Mouse (Mus musculus) heart, postnatal 10 days (tissue): ENCODE measurements around the gene Acss3. TPM values are rescaled to one million over a fixed set of nuclear protein-coding genes. Genes with fewer than 3 reads are reported as not detected.
A peak's percentile ranks its signal among the peaks of the same experiment; 100 is the strongest.

Source experiments
- DNase-seq, 2 experiments: peaks; one replicate each; pipeline ENCODE4 v3.0.0; 2021
- intact Hi-C: fragments of 180-260 bp; cut with DNase I; formaldehyde crosslinking; loops from one replicate; pipeline ENCODE4 v1.15.1; 2025
- total RNA-seq, 2 experiments: library from RNA; stranded (reverse); gene quantifications; 2 replicates each; pipeline ENCODE4 v1.2.3; 2021

Acss3 gene
- total RNA-seq, 2 experiments from 2014 or later = 5.2 to 6.3 TPM

GRCm38 (mm10) chr10:107024254-107024653 lies 99.2 kb downstream of the Acss3 start:
- no peak for DNase-seq
- intact Hi-C loops = no loop called here

GRCm38 (mm10) chr10:107021118-107021517 lies 102.3 kb downstream of the Acss3 start:
- intact Hi-C loops = no loop called here
- DNase-seq = no peak

- intact Hi-C loops = no loop called here
Observed at GRCm38 (mm10) chr10:107011142-107011541, 112.3 kb downstream of the Acss3 start.

GRCm38 (mm10) chr10:106998052-106998625 lies 125.3 kb downstream of the Acss3 start:
- DNase-seq = no peak
- intact Hi-C loops = no loop called here

More at GRCm38 (mm10) chr10:107011142-107011541, 112.3 kb downstream of the Acss3 start:
- DNase-seq = no peak

GRCm38 (mm10) chr10:106989478-106989877 lies 134.0 kb downstream of the Acss3 start:
- DNase-seq = no peak
- intact Hi-C loops = no loop called here

- no peak for DNase-seq
- intact Hi-C loops = no loop called here
Observed at GRCm38 (mm10) chr10:106975193-106976141, 148.0 kb downstream of the Acss3 start.

- DNase-seq = no peak
- intact Hi-C loops = no loop called here
Observed at GRCm38 (mm10) chr10:106959026-106959425, 164.4 kb downstream of the Acss3 start.

GRCm38 (mm10) chr10:106941380-106941779 lies 182.1 kb downstream of the Acss3 start:
- intact Hi-C loops = no loop called here
- DNase-seq = no peak

GRCm38 (mm10) chr10:106939441-106939840 lies 184.0 kb downstream of the Acss3 start:
- intact Hi-C loops = loop anchor here (10.0 kb wide), 1 partner anchor 185 kb away; the partner anchor contains the start of gene Acss3

GRCm38 (mm10) chr10:106938851-106939250 lies 184.6 kb downstream of the Acss3 start:
- intact Hi-C loops = loop anchor here (10.0 kb wide), 1 partner anchor 186 kb away; the partner anchor contains the start of gene Acss3
- no peak for DNase-seq

More at GRCm38 (mm10) chr10:106939441-106939840, 184.0 kb downstream of the Acss3 start:
- no peak for DNase-seq

GRCm38 (mm10) chr10:106936996-106937395 lies 186.5 kb downstream of the Acss3 start:
- intact Hi-C loops = loop anchor here (10.0 kb wide), 1 partner anchor 188 kb away; the partner anchor contains the start of gene Acss3
- DNase-seq = no peak

GRCm38 (mm10) chr10:106932571-106933073 lies 190.8 kb downstream of the Acss3 start:
- intact Hi-C loops = loop anchor here (1.0 to 10.0 kb wide), 4 partner anchors 192 to 815 kb away; partner anchors contain the start of gene Acss3
- peak; percentile 11 to 30 for DNase-seq

GRCm38 (mm10) chr10:106928576-106929332 lies 194.7 kb downstream of the Acss3 start:
- no peak for DNase-seq
- intact Hi-C loops = no loop called here

- DNase-seq = no peak
- intact Hi-C loops = no loop called here
Observed at GRCm38 (mm10) chr10:106924798-106925197, 198.7 kb downstream of the Acss3 start.

GRCm38 (mm10) chr10:106924334-106924733 lies 199.1 kb downstream of the Acss3 start:
- intact Hi-C loops = no loop called here
- DNase-seq = no peak

GRCm38 (mm10) chr10:106914822-106915221 lies 208.6 kb downstream of the Acss3 start:
- intact Hi-C loops = no loop called here
- no peak for DNase-seq

GRCm38 (mm10) chr10:106914275-106914674 lies 209.2 kb downstream of the Acss3 start:
- intact Hi-C loops = no loop called here
- no peak for DNase-seq

GRCm38 (mm10) chr10:106913032-106913431 lies 210.4 kb downstream of the Acss3 start:
- peak in 1 of 2 experiments; percentile 9 for DNase-seq
- intact Hi-C loops = loop anchor here (2.0 kb wide), 1 partner anchor 304 kb away; no protein-coding TSS in a partner anchor

GRCm38 (mm10) chr10:106910108-106910507 lies 213.4 kb downstream of the Acss3 start:
- no peak for DNase-seq
- intact Hi-C loops = no loop called here

- no peak for DNase-seq
- intact Hi-C loops = no loop called here
Observed at GRCm38 (mm10) chr10:106896351-106896750, 227.1 kb downstream of the Acss3 start.
